Mouse (Mus musculus) thymus, postnatal 36 days (tissue): Measurements from ENCODE around the gene Skiv2l.
"Not testable (repeated sequence)": the region's sequence is repeated elsewhere in the genome, so short reads cannot be mapped to it uniquely, and the experiment has no call there.

Experiments used
- DNase-seq, 2 experiments: peaks; one replicate each; pipeline ENCODE4 v3.0.0; 2022; ENCODE audit warnings: mixed read lengths in 2 of 2

Gene Skiv2l

GRCm38 (mm10) chr17:34865981-34866380, 16.0 kb upstream of the Skiv2l start:
- no peak for DNase-seq

GRCm38 (mm10) chr17:34862416-34863081, 12.5 kb upstream of the Skiv2l start, which contains the start of gene Cfb:
TSS of gene Cfb (minus strand) at chr17:34862518.
- DNase-seq = no peak

- no peak for DNase-seq
These were observed 11.8 kb upstream of the Skiv2l start for GRCm38 (mm10) chr17:34861704-34862415.

DNA sequence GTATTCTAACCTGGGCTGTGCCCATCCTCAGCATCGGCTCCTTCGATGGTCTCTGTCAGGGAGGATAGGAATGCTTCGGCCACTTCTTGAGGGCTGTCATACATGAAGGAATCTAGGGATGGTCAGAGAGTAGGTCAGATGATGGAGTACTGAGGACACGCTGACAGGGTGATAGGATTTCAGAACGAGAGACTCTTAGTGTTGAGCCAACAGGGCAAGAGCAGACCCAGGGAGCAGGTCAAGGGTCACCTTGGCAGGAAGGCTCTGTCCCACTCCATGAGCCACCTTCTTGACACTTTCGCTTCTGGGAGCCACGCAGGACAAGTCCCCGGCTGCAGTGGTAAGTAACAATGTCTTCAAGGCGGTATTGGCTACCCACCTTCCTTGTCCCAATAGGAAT, 10.5 kb upstream of the Skiv2l start:
- no peak for DNase-seq

GRCm38 (mm10) chr17:34858670-34859069, 8.7 kb upstream of the Skiv2l start:
- DNase-seq = no peak

DNA sequence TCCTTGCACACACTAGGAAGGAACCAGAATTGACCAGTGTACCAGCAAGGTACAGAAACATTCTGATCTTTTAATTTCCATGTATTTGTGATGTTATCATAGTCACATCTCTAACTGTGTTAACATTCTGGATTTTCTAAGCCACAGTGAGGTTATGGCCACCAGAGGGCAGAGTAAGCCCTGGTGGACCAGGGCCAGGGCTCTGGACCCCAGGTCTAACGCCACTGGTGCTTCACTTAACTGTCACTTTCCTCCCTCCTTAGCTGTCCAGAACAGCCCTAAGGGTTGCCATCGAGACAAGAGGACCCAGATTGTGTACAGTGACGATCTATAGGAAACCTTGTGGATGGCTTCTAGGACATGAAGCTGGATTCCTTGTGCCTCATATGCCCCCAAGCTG, 5.8 kb upstream of the Skiv2l start:
- DNase-seq = peak; percentile 37 to 45

GRCm38 (mm10) chr17:34854761-34855160, 4.8 kb upstream of the Skiv2l start:
- no peak for DNase-seq

GRCm38 (mm10) chr17:34853511-34853910, 3.5 kb upstream of the Skiv2l start:
- DNase-seq = no peak

- DNase-seq = no peak
These were observed 611 bp upstream of the Skiv2l start for GRCm38 (mm10) chr17:34850517-34851125.

GRCm38 (mm10) chr17:34847615-34848014, 2.4 kb downstream of the Skiv2l start:
- no peak for DNase-seq

DNA sequence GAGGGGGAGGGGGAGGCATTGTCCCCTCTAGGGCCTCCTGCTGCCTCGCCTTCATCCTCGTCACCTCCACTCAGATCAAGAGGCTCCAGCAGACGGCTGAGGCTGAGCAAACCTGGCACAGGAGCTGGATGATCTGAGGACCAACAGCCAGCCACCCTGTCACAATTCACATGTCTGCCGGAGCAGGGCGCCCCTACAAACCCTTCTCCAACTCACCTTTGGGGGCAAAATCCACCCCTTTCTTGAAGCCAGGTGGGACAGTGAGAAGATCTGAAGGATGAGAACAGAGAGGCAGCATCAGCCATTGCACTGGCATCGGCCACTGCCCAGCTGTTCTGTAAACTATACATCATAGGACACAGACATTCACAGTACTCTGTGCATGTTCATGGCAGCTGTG, 2.8 kb downstream of the Skiv2l start:
- DNase-seq = no peak

GRCm38 (mm10) chr17:34844884-34845283, 5.1 kb downstream of the Skiv2l start:
- DNase-seq = no peak

- DNase-seq = no peak
These were observed 9.2 kb downstream of the Skiv2l start for GRCm38 (mm10) chr17:34840736-34841307.

GRCm38 (mm10) chr17:34838785-34839184, 11.2 kb downstream of the Skiv2l start:
- no peak for DNase-seq

GRCm38 (mm10) chr17:34837464-34838324, 12.3 kb downstream of the Skiv2l start:
- DNase-seq = peak; percentile 4 to 46

DNA sequence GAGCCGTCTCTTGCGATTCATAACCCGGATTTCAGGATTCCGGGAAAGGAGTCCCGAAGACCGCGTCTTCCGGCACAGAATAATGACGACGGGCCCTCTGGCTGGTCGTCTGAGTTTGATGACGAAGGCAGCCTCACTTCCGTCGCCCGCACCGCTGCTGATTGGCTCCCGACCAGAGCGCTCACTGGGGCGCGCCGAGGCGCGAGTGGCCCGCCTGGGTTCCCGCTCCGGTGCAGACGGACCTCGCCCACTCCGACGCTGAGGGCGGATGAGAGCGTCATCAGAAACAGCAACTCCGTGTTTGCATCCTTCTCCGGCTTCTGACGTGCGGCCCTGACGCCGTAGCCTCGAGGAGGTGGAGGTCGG, 13.2 kb downstream of the Skiv2l start, which contains the start of the genes Stk19 and Dxo:
Gene Stk19, minus strand, starts transcription at position 90 of the 366 bp plus-strand sequence.
Gene Dxo, plus strand, starts transcription at position 164 of the 366 bp plus-strand sequence.
- DNase-seq = peak; percentile 91 to 94

DNA sequence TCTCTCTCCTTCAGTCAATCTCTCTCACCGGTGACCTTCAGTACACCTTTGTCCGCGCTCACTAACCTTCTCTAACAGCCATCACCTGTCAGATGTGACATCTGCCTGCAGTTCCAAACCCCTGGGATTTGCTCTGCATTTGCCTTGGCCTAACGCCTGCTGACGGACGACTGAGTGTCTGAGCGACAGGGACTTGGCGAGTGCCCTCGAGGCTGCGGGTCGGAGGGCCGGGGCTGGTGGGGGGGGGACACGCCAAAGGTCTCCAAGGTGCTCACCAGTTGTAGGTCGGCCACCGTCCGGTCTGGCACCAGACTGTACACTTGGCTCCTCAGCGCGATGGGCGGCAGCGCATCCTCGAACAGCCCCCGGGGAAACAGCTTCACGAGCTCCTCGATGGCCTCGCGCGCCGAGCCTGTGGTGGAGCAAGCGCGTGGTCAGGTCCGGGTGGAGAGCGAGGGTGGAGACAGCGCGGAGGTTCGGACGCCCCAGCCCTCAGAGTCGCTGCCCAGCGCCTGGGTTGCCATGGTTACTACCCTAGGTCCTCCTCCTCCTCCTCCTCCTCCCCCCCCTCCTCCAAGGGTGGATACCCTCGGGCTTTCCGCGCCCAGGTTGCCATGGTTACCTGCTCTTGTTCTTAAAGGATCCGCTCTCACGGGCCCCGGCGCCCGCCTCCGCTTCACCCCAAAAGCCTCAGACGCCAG, 13.7 kb downstream of the Skiv2l start:
- DNase-seq = no peak

- DNase-seq = not testable (repeated sequence)
These were observed 19.2 kb downstream of the Skiv2l start for GRCm38 (mm10) chr17:34830776-34831175.

DNA sequence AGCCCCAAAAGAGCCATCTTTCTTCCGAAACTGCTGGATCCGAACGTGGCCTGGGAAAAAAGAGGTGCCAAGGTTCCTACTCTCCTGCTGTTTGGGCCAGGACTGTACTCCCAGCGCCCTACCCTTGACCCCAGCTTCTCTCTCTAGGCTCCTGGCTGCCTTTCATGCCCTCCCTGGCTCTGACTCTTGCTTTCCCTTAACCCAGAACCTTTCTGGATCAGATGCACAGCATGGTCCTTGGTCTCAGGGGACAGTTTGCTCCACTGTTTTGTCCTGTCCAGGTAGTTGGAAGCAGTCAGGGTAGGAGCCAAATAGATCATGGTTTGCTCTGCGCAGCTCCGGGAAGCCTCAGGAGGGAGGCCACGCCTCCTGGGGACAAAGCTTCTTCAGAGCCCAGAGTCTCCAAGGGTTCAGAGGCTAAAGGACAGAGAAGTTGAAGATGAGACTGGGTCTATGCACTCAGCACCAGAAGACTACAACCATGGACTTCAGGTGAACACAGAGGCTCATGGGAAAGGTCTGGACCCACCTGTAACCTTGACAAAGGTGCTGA, 35.1 kb downstream of the Skiv2l start:
- no peak for DNase-seq

- DNase-seq = peak; percentile 32 to 39
These were observed 36.3 kb downstream of the Skiv2l start for GRCm38 (mm10) chr17:34813747-34814146.

- DNase-seq = no peak
These were observed 38.7 kb downstream of the Skiv2l start for GRCm38 (mm10) chr17:34811275-34811674.
